24 mouse cellular contexts compared by ENCODE assay signal in genomic region chr15:102082148-102082547, GRCm38 (mm10). TPM values are rescaled to one million over a fixed set of nuclear protein-coding genes. Genes with fewer than 3 reads are reported as not detected.
DNase-seq lines count a peak whose midpoint lies in the region; ATAC-seq and TF ChIP-seq lines count a peak whose summit lies in the region.
"Had no signal": no experiment of that assay in that cellular context is flagged by ENCODE, and none has a peak within 500 bp of the region (broad histone marks: within the 10 kb centered on the region; RNA-seq: fewer than 3 reads in every experiment).

No protein-coding gene starts in this region.

- TF ChIP-seq CTCF in intestine, postnatal 0 days (IDR thresholded peaks at IDR 0.05; ENCODE audit: low read depth), result no peak

- H3K4me1 ChIP-seq in kidney, embryonic 14.5 days (ENCODE audit: control insufficient read depth, insufficient read depth, low read length), result no peaks in the 10 kb centered on the region
- peaks cover 15% of the 10 kb centered on the region for H3K4me1 ChIP-seq in kidney, embryonic 16.5 days (ENCODE audit: insufficient read depth, low read length)
- H3K4me1 ChIP-seq in intestine, postnatal 0 days (replicated peaks; ENCODE audit: control insufficient read depth, insufficient read depth, low read length), result no peaks in the 10 kb centered on the region
- H3K4me1 ChIP-seq: forebrain, embryonic 10.5 days; hindbrain, embryonic 12.5 days had no signal

- DNase-seq in kidney, adult 11 months, result peak; percentile 53
- no peak for DNase-seq in kidney, postnatal 4 days
- DNase-seq in kidney, postnatal 36 days, result peak; percentile 51 to 70
- DNase-seq in layer of hippocampus, adult 8-10 months (ENCODE audit: low spot score in 2 of 2), result no peak
- DNase-seq: adrenal gland, adult 8-10 months; adrenal gland, postnatal 36 days; cerebellum, adult 2 months; cerebellum, postnatal 14 days; embryo, embryonic 11 days; gastrocnemius, adult 2 months; gastrocnemius, postnatal 25 days; heart, postnatal 4 days had no signal

- 94% methylated on average over 4 of the region's 4 CpGs for WGBS in kidney, embryonic 14.5 days
- 85% methylated on average over 4 of the region's 4 CpGs for WGBS in kidney, embryonic 16.5 days
- WGBS in intestine, postnatal 0 days, result 64% methylated on average over 4 of the region's 4 CpGs

- H3K9ac ChIP-seq in kidney, embryonic 14.5 days (ENCODE audit: low read depth, low read length), result no peak overlapping the region
- no peak overlapping the region for H3K9ac ChIP-seq in kidney, embryonic 16.5 days (replicated peaks; ENCODE audit: low read length)
- H3K9ac ChIP-seq in intestine, postnatal 0 days (ENCODE audit: low read depth, low read length), result no peak overlapping the region
- H3K9ac ChIP-seq: embryonic facial prominence, embryonic 15.5 days; heart, embryonic 13.5 days; hindbrain, embryonic 12.5 days had no signal

- H3K9me3 ChIP-seq in kidney, embryonic 14.5 days (ENCODE audit: control insufficient read depth, low read length), result no peaks in the 10 kb centered on the region
- no peaks in the 10 kb centered on the region for H3K9me3 ChIP-seq in kidney, embryonic 16.5 days (ENCODE audit: low read length)
- no peaks in the 10 kb centered on the region for H3K9me3 ChIP-seq in intestine, postnatal 0 days (ENCODE audit: control insufficient read depth)
- H3K9me3 ChIP-seq: embryonic facial prominence, embryonic 15.5 days; forebrain, embryonic 10.5 days; G1E; heart, embryonic 13.5 days; hindbrain, embryonic 12.5 days had no signal

- H3K27me3 ChIP-seq in kidney, embryonic 14.5 days (ENCODE audit: control insufficient read depth, insufficient read depth, low read length), result no peaks in the 10 kb centered on the region
- H3K27me3 ChIP-seq in kidney, embryonic 16.5 days (ENCODE audit: insufficient read depth, low read length), result no peaks in the 10 kb centered on the region
- H3K27me3 ChIP-seq in intestine, postnatal 0 days (replicated peaks; ENCODE audit: control insufficient read depth, insufficient read depth, low read length), result no peaks in the 10 kb centered on the region
- H3K27me3 ChIP-seq: embryonic facial prominence, embryonic 15.5 days; heart, embryonic 13.5 days; hindbrain, embryonic 12.5 days had no signal

- H3K27ac ChIP-seq in kidney, embryonic 14.5 days (ENCODE audit: low read depth, low read length), result no peak overlapping the region
- 0 out of 2 replicates have a peak overlapping the region, but pooled peaks have one; percentile 18 for H3K27ac ChIP-seq in kidney, embryonic 16.5 days (ENCODE audit: low read length)
- H3K27ac ChIP-seq in intestine, postnatal 0 days (ENCODE audit: low read depth, low read length), result peak overlapping the region; percentile 31; the same call in 1 of the 2 replicates
- H3K27ac ChIP-seq: embryonic facial prominence, embryonic 15.5 days; forebrain, embryonic 10.5 days; gastrocnemius, adult 2 months; heart, embryonic 13.5 days; hindbrain, embryonic 12.5 days had no signal

- no peak overlapping the region for H3K4me2 ChIP-seq in kidney, embryonic 14.5 days (replicated peaks; ENCODE audit: low read depth, low read length)
- H3K4me2 ChIP-seq in kidney, embryonic 16.5 days (replicated peaks; ENCODE audit: low read depth, low read length), result no peak overlapping the region
- H3K4me2 ChIP-seq in intestine, postnatal 0 days (replicated peaks; ENCODE audit: low read depth), result no peak overlapping the region
- H3K4me2 ChIP-seq: embryonic facial prominence, embryonic 15.5 days; heart, embryonic 13.5 days; hindbrain, embryonic 12.5 days had no signal

- no peak overlapping the region for H3K4me3 ChIP-seq in kidney, embryonic 14.5 days (ENCODE audit: low read length)
- no peak overlapping the region for H3K4me3 ChIP-seq in kidney, embryonic 16.5 days (ENCODE audit: low read length)
- H3K4me3 ChIP-seq in intestine, postnatal 0 days (ENCODE audit: low read depth, low read length), result no peak overlapping the region
- H3K4me3 ChIP-seq: embryonic facial prominence, embryonic 15.5 days; erythroblast, embryonic 14.5 days; forebrain, embryonic 10.5 days; gastrocnemius, adult 2 months; heart, embryonic 13.5 days; hindbrain, embryonic 12.5 days had no signal

- peaks cover 60% of the 10 kb centered on the region for H3K36me3 ChIP-seq in kidney, embryonic 14.5 days (ENCODE audit: control insufficient read depth, insufficient read depth, low read length)
- peaks cover 38% of the 10 kb centered on the region for H3K36me3 ChIP-seq in kidney, embryonic 16.5 days (ENCODE audit: insufficient read depth, low read length)
- peaks cover 35% of the 10 kb centered on the region for H3K36me3 ChIP-seq in intestine, postnatal 0 days (ENCODE audit: control insufficient read depth, insufficient read depth)

- no peak for ATAC-seq in kidney, embryonic 14.5 days (ENCODE audit: low FRiP score, low TSS enrichment)
- no peak for ATAC-seq in kidney, embryonic 16.5 days (ENCODE audit: low FRiP score, low TSS enrichment)
- no peak; the same call in 1 of the 2 replicates for ATAC-seq in intestine, postnatal 0 days
- ATAC-seq: forebrain, embryonic 14.5 days had no signal

RNA-seq across cellular contexts. Expression of gene Eif4b, which starts 8.6 kb away (rescaled TPM):
- polyA plus RNA-seq in kidney, embryonic 14.5 days (2014; fragmentation: Nextera tagmentation; extraction: Ambion mirVana), result 85.1 and 139 TPM in 2 replicates
- polyA plus RNA-seq in kidney, embryonic 16.5 days (2015; fragmentation: Nextera tagmentation; extraction: Ambion mirVana), result 137 and 140 TPM in 2 replicates
- polyA plus RNA-seq in intestine, postnatal 0 days (2015; fragmentation: Nextera tagmentation; extraction: Ambion mirVana), result 47.8 and 53.0 TPM in 2 replicates
- total RNA-seq in layer of hippocampus, adult 8-10 months (2022), result 100 to 1,000 TPM; 175 to 212 (median 192) TPM

RNA-seq across cellular contexts. Expression of gene Tns2, which starts 18.1 kb away (rescaled TPM):
- 39.1 and 46.6 TPM in 2 replicates for polyA plus RNA-seq in kidney, embryonic 14.5 days (2014; fragmentation: Nextera tagmentation; extraction: Ambion mirVana)
- 51.2 and 56.3 TPM in 2 replicates for polyA plus RNA-seq in kidney, embryonic 16.5 days (2015; fragmentation: Nextera tagmentation; extraction: Ambion mirVana)
- 11.7 and 15.0 TPM in 2 replicates for polyA plus RNA-seq in intestine, postnatal 0 days (2015; fragmentation: Nextera tagmentation; extraction: Ambion mirVana)
- total RNA-seq in layer of hippocampus, adult 8-10 months (2022), result 10 to 100 TPM; 22.4 to 26.9 (median 24.8) TPM
- total RNA-seq: common myeloid progenitor, adult 5-6 weeks; granulocyte monocyte progenitor cell, adult 5-6 weeks had no signal

RNA-seq across cellular contexts. Expression of gene Spryd3, which starts 53.9 kb away (rescaled TPM):
- polyA plus RNA-seq in kidney, embryonic 14.5 days (2014; fragmentation: Nextera tagmentation; extraction: Ambion mirVana), result 9.0 and 11.1 TPM in 2 replicates
- 19.0 and 22.4 TPM in 2 replicates for polyA plus RNA-seq in kidney, embryonic 16.5 days (2015; fragmentation: Nextera tagmentation; extraction: Ambion mirVana)
- polyA plus RNA-seq in intestine, postnatal 0 days (2015; fragmentation: Nextera tagmentation; extraction: Ambion mirVana), result 26.3 and 26.7 TPM in 2 replicates
- 100 to 1,000 TPM; 144 to 152 (median 146) TPM for total RNA-seq in layer of hippocampus, adult 8-10 months (2022)

RNA-seq across cellular contexts. Expression of gene Krt18, which starts 54.2 kb away (rescaled TPM):
- polyA plus RNA-seq in kidney, embryonic 14.5 days (2014; fragmentation: Nextera tagmentation; extraction: Ambion mirVana), result 140 and 164 TPM in 2 replicates
- polyA plus RNA-seq in kidney, embryonic 16.5 days (2015; fragmentation: Nextera tagmentation; extraction: Ambion mirVana), result 216 and 223 TPM in 2 replicates
- 364 and 368 TPM in 2 replicates for polyA plus RNA-seq in intestine, postnatal 0 days (2015; fragmentation: Nextera tagmentation; extraction: Ambion mirVana)
- 1 to 10 TPM in 2 of 4 experiments, under 1 TPM in 1, not detected in 1; 0.23 to 2.4 (median 2.3) TPM for total RNA-seq in layer of hippocampus, adult 8-10 months (2022)
- total RNA-seq: G1E had no signal
- polyA plus RNA-seq: G1E had no signal

Comparison
In these comparisons a context has a peak if more than half of its experiments do, and no peak if none do; other contexts are left out.
1. DNase-seq: peak in kidney, adult 11 months (single experiment) and kidney, postnatal 36 days (2 of 2); none in kidney, postnatal 4 days (0 of 2) and layer of hippocampus, adult 8-10 months (0 of 2).